Mouse (Mus musculus) CH12F3 (cell line): ENCODE data around the gene Gm9376.

Experiments used
- in situ Hi-C: fragments of 300-500 bp; cut with MboI; formaldehyde crosslinking; loops from 2 replicates; pipeline ENCODE4 v1.14.3; 2020; ENCODE audit warnings: low sequenced_read_pairs

The Gm9376 gene

DNA sequence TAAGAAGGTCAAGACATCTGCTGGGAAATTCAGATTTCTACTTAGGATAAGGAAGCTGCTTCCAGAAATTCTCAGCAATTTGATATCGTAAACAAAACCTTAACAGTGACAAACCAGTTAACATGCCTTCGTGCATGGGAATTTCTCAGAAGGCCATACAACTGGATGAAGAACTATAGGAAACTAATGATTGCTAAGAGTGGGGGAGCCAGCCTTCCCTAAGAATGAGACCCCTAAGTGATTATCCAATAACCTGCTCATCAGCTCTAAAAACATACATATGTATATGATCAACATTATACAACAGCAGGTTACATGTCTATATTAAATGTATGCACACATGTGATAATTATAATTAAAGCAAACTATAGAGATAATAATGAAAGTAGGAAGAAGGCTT lies at the start of gene Gm9376:
Gm9376 (plus strand) TSS at position 301 of the 400 bp plus-strand sequence.
- in situ Hi-C loops, result no loop called here

DNA sequence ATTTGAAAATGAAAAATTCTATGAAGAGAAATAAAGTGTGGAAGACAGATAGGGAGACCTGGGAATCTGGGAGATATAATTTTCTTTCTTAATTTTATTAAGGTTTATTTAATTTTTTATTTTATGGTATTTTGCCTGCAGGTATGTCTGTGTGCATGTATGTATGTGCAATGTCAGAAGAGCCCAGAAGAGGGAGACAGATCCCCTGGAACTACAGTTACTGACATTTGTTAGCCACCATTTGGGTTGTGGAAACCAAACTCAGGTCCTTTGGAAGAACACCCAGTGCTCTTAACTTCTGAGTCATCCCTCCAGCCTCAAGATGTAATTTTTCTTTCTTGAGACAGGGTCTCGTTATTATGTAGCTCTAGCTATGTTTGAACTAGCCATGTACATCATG lies 45.9 kb upstream of the Gm9376 start:
- in situ Hi-C loops, result loop anchor here (25.0 kb wide), 1 partner anchor 541 kb away; no protein-coding TSS in a partner anchor

DNA sequence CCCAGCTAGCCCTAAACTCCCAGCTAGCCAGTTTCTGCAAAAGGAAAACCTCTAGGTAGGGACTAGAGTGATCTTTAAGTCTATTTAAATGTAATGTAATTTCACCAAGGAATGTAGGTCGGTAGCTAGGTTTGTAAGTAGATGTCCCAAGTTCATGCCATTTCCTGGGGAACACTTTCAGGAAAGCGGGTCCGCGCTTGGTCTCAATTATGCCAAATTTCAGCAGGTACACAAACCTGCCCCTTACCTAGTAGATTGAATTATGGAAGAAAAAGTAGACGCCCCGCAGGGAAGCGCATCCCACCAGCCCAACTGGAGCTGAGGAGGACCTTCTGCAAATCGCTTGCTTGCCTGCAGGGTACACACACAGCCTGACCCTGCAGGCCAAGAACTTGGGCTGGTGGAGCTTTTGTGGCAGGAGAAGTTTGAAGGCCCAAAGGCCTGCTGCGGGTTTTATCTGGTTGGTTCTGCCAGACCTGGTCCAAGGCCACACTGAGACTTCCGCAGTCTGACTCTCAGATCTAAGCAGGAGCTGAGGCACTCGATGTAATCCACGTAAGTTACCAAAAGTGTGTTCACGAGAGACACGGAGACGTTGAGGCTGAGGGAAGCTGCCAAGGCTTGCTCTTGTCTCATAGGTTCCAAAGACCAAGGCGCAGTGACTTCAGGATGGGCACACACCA lies 41.6 kb upstream of the Gm9376 start:
- in situ Hi-C loops, result no loop called here

DNA sequence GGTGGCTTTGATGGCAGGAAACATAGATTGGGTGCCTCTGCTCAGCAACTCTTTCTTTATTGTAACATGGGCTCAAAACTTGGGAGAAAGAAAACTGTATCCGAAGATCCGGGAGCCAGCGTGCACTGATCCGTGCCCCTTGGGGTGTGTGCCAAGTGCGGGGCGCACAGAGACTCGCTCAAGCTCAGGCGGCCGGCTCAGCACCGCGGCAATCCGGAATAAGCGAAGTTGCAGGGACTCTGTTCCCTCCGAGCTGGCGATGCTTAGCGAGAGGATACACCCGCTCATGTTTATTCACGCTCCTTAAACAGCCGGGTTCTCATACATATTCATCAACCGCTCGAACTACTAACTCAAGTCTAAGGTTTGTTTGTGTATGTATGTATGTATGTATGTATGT lies 40.8 kb upstream of the Gm9376 start:
- in situ Hi-C loops, result no loop called here

DNA sequence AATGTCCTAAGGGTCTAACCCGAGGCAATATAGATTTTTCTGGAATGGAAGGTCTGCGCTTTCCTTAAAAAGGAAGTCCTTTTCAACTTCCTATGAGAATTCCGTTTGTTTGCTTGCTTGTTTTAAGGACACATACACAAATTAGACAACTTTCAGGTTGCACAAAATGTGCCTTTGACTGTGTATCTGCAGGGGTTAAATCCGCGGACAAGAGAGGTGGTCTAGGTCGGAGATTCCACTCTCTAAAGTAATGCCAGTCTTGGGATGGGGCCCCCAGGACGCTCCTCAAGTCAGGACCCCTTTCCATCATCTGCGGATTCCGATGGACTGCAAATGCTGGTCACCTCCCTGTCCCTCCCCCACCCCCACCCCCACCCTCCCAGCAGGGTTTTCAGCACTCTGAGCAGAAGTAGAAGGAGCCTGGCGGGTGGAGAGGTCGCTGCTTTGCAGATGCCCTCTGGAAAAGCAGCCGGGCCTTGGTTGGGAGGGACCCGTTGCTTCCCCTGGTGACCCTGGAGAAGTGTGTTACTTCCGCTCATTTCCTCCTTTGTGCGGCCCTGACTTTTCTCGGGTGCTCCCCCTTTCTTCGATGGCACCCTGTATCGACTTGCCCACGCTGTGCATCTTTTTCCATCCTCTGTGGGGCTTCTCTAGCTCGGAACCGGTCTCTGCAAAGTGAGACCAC lies 40.1 kb upstream of the Gm9376 start:
- in situ Hi-C loops, result no loop called here

DNA sequence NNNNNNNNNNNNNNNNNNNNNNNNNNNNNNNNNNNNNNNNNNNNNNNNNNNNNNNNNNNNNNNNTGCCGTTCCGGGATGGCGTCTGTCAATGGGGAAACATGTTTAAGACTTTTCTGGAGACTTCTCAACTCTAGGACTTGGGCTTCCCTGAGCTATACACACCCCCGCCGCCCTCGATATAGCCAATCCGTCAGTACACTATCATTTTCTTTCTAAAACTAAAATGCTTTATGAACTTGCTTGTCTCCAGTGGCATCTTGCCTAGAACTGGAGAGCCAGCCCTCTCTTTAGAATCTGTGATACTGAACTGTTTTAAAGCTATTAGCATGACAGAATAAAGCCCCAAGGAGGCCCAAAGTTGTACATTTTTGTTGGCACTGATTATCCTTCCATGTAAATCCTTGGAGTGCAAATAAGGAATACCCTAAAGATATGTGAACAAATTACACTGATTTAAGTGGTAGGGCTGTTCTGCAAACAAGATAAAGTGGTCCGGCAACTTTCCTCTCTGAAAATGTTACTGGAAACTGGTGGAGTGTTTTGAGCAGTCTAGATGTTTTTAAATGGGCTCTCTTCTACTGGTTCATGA lies 34.3 kb upstream of the Gm9376 start:
- in situ Hi-C loops, result no loop called here

DNA sequence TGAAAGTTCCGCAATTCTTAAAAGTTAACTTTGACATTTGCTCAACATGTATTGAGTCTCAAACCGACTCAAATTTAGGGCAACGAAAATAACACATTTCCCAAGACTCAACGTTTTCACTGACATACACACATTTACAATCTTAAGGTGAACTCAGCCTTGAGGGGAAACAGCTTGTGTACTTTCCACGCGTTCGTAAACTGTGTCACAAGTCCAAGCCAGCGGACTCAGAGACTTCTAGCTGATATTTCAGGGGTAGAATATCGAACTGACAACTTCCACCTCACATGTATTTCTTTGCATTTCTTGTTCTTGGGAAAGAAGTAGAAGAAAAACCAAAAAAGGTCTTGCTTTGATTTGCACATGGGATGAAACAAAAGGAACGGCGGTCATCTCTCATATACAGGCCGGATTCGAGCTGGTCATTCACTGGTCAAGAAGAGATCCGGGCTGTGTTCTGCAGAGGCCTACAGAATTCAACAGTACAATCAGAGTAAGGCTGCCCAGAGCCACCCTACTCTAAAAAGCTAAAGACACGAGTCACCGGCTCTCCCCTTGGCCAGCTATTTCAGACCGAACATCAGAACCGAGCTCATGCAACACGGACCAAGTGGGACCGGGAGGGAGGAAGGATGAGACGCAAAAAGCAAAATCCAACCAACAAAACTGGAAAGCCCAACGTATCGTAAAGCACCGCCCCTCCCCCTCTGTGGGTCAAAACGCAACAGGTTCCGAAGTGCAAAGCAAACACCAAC lies 32.8 kb upstream of the Gm9376 start:
- in situ Hi-C loops, result no loop called here

DNA sequence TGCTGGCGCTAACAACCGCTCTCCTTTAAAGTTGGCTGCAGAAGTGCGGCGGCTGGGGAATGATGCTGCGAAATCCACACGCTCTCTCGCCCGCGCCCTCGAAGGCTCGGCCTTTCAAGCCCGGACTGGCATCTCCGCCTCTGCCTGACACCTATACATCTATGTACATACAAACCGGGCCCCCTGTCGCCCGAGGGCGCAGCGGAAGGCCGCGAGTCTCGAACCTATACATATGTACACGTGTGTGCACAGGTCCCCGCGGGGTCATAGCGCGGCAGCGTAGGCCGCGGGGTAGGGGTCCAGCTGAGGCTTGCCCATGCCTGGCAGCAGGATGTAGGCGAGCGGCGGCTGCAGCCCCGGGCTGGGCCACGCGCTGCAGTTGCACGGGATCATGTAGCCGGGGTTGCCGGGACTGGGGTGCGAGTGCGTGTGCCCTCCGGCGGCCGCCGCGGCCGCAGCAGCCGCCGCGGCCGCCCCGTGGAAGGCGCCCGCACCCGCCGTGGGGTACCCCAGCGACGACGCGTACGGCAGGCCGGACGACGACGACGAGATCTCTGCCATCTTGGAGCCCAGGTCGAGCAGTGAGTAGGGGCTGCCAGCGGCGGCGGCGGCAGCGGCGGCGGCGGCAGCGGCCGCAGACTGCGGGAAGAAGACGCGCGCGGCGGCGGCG lies 32.1 kb upstream of the Gm9376 start:
- in situ Hi-C loops, result no loop called here

DNA sequence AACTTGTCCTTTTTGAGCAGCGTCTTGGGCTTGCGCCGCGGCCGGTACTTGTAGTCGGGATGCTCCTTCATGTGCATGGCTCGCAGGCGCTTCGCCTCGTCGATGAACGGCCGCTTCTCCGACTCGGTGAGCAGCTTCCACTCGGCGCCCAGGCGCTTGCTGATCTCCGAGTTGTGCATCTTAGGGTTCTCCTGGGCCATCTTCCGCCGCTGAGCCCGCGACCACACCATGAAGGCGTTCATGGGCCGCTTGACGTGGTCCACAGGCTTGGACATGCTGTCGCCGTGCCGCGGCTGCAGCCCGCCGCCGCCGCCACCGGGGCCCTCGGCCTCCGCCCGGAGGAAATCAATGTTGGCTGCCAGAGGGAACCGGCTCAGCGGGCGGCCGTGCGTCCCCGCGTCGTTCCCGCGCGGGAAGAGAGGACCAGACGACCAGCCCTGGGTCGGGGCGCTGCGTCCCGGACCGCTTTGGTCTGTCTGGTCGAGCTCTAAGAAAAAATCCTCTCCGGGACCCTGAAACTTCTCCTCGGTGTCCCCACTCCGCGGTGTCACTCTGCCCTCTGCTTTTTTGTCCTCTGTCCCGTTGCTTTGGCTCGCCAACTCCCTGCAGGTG lies 31.3 kb upstream of the Gm9376 start:
- in situ Hi-C loops, result no loop called here

DNA sequence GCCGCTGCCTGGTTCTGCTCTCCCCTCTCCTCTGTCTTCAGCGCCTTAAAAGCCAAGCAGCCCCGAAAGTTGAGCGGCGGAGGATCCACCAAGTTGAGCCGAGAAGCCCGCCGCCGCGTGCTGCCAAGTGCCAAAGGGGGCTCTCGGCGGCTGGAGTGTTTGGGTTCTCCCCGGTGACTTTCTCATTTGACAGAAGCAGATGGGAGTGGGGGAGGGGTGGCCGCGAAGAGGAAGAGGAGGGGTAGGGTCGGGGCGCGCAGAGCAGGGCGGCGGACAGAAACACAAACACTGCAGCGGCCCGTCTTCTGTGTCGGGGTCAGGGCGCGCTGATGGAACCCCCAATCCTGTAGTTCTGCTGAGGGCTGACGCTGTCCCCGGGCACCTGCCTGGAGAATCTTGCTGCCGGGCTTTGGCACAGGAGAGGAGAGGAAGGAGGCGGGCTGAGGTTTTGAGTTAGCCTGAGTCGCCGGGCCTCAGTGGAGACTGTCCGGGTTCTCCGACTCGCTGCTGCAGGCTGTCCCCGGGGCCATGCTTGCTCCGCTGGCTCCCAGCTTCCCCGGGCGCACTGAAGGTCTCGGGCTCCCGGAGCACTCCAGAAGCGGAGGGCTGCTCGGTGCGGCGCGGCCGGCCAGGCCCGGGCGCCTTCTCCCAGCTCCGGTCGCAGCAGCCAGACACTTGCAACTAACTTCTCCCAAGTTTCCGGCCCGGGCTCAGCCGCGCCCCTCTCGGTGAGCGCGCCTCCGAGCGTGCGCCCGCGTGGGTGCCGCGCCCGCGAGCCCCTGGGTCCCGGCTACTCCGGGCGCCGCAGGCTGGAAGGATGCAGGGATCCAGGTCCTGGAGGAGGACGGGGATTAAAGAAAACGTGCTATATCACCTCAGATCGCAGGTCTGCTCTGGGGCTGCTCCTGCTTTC lies 30.5 kb upstream of the Gm9376 start:
- in situ Hi-C loops, result no loop called here

DNA sequence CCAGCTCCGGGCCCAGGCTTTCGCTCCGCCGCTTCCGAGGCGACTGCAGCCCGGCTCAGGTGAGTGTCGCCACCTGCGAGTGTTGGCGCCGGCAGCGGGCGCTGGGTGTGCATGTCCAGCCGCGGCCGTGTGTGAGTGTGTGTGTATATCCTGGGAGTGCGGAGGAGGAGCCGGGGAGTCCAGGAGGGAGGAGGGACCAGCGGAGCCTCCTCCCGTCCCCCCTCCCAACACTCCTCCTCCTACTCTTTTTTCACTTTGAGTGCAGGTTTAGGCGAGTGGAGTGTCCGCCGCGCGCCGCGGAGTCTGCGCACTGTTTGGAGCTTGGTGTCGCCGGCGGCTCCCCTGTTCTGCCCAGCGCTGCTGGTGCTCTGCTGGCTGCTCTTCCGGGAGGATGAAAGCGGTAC lies 29.9 kb upstream of the Gm9376 start, which contains the start of gene Sox21:
Sox21 (minus strand) TSS at position 145 of the 404 bp plus-strand sequence.
- in situ Hi-C loops, result no loop called here

DNA sequence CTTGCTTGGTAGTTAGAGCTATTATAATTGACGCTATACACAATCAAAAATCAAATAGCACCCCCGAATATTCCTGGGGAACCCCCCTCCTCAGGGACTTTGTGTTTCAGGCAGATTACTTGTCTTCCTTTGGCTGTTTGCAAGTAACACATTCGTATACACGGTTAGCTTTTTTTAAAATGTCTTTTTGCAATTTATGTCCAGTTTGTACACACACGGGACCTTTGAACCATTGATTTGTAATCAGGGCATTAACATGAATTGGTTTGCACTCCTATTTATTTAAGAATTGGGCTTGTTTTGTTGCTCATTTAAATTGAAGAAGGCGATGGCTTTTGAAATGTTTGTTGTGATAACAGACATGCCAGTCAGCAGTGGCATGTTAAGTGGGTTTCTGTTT lies 29.0 kb upstream of the Gm9376 start:
- in situ Hi-C loops, result no loop called here

DNA sequence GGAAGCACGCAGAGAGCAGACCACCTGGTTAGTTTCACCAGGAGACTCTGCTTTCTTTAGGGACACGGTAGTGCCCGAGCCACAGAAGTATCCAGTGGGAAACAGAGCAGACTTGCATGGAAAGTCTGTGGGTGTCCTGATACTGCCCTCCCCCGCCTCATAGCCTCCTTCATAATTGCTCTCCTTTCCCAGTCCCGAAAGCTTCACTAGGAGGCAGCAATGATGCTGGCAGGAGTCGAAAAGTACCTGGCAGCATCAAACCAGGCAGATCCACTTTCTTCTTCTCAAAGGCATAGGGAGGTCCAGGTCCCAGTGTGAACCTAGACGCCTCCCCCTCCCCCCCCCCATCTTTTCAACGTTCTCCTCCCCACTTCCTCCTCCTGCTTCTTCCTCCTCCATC lies 27.4 kb upstream of the Gm9376 start:
- in situ Hi-C loops, result no loop called here

DNA sequence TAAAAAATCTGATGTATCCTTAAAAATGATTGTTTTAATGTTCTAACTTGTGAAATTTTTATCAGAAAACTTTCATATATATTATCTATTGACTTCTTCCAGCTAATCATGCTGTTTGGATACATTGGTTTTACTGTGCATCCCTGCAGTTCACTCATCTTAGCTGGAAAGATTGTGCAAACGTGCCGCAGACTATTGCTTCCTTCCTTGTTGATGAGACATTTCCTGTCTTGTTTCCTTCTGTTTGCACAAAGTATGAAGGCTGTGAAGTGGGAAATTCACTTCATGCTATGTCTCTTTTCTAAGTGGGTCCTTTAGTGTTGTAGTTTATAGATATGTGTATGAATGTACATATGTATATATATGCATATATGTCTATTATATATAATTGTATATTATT lies 25.3 kb upstream of the Gm9376 start:
- in situ Hi-C loops, result no loop called here

DNA sequence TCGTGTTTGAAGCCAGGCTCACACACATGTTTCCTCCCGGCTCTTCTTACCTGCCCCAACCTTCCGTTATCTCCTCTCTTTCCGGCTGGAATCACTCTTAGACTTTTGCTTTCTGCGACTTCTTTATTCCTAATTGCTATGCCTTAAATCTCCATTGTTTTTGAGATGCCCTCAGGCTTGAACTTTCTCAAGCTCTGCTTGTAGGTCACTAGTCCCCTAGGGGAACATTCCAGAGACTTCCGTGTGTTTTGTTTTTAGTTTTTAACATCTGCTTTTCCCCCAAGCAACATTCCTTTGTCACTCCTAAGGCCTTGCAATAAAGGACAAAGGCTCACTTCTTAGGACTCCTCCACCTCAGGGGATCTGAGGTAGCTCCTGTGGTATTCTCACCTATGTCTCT lies 13.4 kb upstream of the Gm9376 start:
- in situ Hi-C loops, result no loop called here

DNA sequence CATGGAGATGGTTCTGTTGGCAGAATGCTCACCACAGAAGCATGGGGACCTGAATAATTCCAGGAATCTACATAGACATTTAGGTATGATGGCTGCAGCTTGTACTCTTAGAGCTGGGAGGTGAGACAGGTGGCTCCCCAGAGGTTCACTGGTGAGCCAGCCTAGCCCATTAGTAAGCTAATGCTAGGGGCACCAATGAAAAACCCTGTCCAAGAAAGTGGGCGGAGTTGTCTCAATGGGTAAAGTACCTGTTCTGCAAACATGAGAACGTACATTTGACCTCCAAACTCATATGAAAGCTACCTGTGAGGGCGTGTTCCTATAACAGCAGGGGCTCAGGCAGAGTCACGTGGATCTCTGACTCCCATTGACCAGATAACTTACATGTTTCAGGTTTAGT lies 2.1 kb downstream of the Gm9376 start:
- in situ Hi-C loops, result no loop called here

DNA sequence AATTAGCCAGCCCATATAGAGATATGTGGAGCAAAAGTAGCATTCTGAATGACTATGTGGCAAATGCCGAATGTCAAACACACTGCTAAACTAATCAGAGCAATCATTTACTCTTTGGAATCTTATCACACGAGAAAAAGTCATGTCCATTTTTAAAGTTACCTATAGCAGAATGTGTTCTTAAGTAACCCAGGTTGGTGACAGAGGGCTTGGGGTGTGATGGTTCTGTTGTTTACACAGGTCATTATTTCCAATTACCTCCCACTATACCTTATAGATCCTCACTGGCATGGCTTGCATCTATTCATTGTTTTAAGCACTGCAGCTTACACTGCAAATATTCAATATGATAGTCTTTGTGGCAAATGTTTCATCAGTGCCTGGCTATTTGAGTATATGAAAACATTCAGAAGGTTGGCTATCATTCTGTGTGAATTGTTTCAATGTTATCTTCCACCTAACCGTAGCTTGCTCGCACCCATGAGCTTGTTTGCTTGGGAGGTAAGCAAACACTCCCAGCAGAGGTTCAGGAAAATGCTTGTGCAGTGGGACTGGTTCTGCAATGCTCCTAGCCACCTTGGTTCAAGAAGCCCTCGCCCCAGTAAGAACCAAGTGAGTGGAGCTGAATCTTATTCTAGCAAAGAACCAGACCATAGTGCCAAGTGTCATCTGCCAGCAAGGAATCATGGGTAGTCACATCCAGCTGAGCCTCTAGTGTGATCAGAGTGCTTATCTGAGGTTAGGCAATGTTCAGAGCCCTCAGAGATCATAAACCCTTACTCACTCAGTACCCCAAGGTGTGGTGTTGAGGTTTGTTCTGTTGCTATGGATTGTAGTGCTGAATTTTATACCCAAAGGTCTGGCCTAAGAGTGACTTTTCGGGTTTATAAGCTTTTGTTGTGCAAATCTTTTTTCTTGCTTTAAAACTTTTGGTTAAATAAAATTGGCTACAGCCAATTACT lies 6.1 kb downstream of the Gm9376 start:
- in situ Hi-C loops, result no loop called here
